Mouse (Mus musculus): ENCODE results near the gene Rgs12.

Rgs12 gene

DNA sequence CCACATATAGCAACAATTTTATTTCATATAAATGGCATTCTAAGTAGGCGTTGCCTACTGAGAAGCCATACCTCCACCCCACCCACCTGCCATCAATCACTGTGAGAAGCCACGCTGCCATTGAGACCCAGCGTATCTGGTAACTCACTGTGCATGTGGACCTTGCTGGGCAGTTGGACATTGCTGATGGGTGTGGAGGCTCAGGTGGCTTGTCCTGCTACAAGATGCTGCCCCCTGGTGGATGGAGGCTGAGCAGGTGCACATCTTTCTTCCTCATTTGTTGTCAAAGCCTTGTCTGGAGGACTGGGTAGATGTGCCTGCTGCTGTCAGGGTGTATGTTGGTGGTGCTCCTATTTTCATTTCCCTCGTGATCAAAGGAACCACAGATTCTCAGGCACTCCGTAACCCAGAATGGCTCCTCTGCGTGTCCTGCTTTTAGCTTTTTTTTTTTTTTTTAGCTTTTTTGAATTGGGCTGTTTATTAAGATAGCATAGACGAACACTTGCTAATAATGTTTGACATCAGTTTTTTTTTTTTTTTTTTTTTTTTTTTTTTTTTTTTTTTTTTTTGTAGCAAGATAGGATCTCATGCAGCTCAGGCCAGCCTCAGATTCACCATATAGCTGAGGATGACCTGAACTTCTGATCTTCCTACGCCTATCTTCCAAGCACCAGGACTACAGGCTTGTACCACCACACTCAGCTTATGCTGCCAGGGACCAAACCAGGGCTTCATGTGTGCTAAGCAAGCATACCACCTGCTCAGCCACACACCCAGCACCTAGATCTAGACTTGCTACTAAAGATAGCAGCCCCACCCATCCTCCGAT is 139.8 kb downstream of the Rgs12 start:
- peak; percentile 83 for DNase-seq

Data from liver (tissue).